In the genomic region with DNA sequence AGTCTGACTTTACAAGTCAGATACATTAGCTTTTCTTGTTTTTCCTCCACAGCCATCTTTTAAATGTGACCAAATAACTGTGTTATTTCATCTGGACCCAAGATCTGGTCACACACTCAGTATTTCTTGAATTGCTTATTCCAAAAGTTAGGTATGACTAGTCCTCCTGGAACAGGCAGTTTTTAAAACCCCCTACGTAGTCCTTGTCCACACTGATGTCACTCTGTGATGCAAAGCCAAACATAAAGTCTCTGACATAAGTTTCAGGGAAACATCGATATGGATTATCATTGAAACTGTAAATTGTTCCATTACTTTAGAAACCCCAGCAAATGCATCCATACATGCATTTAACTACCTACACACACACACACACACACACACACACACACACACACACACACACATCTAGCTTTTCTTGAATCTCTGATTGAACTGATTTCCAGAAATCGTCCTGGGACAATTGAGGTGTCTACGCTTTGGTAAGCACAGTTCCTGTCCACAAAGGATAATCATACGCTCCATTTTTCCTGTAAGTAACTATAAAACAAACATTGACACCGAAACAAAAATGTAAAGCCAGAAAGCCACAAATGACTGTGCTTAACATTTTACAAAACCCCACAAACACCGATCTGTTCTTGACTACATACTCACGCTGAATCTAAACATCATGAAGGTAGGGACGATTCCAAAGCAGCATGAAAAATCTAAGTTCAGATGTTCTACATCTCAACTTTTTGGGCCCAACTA, we compare ENCODE assay signal across 8 mouse cellular contexts. TPM values are rescaled to one million over a fixed set of nuclear protein-coding genes. Genes with fewer than 3 reads are reported as not detected.
A peak's percentile ranks its signal among the peaks of the same experiment; 100 is the strongest.
DNase-seq lines count a peak whose midpoint lies in the region; ATAC-seq and TF ChIP-seq lines count a peak whose summit lies in the region.

No protein-coding gene starts in this region.

- peak overlapping the region; percentile 78 for H3K4me3 ChIP-seq in heart, embryonic 12.5 days
- H3K4me3 ChIP-seq in G1E (ENCODE audit: low read depth, low read length), result peak overlapping the region; percentile 94
- peak overlapping the region; percentile 87 for H3K4me3 ChIP-seq in heart, embryonic 15.5 days
- peak overlapping the region; percentile 91 for H3K4me3 ChIP-seq in midbrain, embryonic 10.5 days

- no peak for TF ChIP-seq CTCF in G1E (IDR thresholded peaks at IDR 0.05; ENCODE audit: low read depth, low read length)

- H3K4me2 ChIP-seq in heart, embryonic 12.5 days, result peak overlapping the region; percentile 74
- H3K4me2 ChIP-seq in heart, embryonic 15.5 days, result peak overlapping the region; percentile 75

- no peaks in the 10 kb centered on the region for H3K36me3 ChIP-seq in heart, embryonic 12.5 days
- peaks cover 2% of the 10 kb centered on the region for H3K36me3 ChIP-seq in G1E (replicated peaks)
- no peaks in the 10 kb centered on the region for H3K36me3 ChIP-seq in heart, embryonic 15.5 days
- no peaks in the 10 kb centered on the region for H3K36me3 ChIP-seq in midbrain, embryonic 10.5 days

- H3K27me3 ChIP-seq in heart, embryonic 12.5 days (replicated peaks), result no peaks in the 10 kb centered on the region
- H3K27me3 ChIP-seq in G1E (ENCODE audit: insufficient read depth, low read length), result peaks cover 8% of the 10 kb centered on the region; the same call in 1 of the 2 replicates
- no peaks in the 10 kb centered on the region for H3K27me3 ChIP-seq in heart, embryonic 15.5 days
- no peaks in the 10 kb centered on the region for H3K27me3 ChIP-seq in midbrain, embryonic 10.5 days (ENCODE audit: low read depth, poor library complexity, severe bottlenecking)

- peak overlapping the region; percentile 71 for H3K9ac ChIP-seq in heart, embryonic 12.5 days
- peak overlapping the region; percentile 87 for H3K9ac ChIP-seq in heart, embryonic 15.5 days

- no peaks in the 10 kb centered on the region for H3K9me3 ChIP-seq in heart, embryonic 12.5 days (replicated peaks)
- H3K9me3 ChIP-seq in G1E (replicated peaks), result no peaks in the 10 kb centered on the region
- H3K9me3 ChIP-seq in heart, embryonic 15.5 days (replicated peaks), result no peaks in the 10 kb centered on the region
- no peaks in the 10 kb centered on the region for H3K9me3 ChIP-seq in midbrain, embryonic 10.5 days (replicated peaks)

- WGBS in heart, embryonic 12.5 days, result 21% methylated on average over 9 of the region's 9 CpGs
- WGBS in heart, embryonic 15.5 days, result 16% methylated on average over 9 of the region's 9 CpGs
- 20% methylated on average over 9 of the region's 9 CpGs for WGBS in midbrain, embryonic 10.5 days

- H3K27ac ChIP-seq in heart, embryonic 12.5 days (ENCODE audit: poor library complexity, severe bottlenecking), result no peak overlapping the region
- H3K27ac ChIP-seq in heart, embryonic 15.5 days, result no peak overlapping the region
- peak overlapping the region; percentile 97 for H3K27ac ChIP-seq in midbrain, embryonic 10.5 days (replicated peaks)

- intact Hi-C loops in heart, postnatal 14 days (cut with DNase I), result loop anchor here (5.0 kb wide), 1 partner anchor 76 kb away; the partner anchor contains the start of gene Tmem177

- DNase-seq in heart, postnatal 14 days, result no peak
- DNase-seq in G1E (ENCODE audit: low spot score), result no peak
- no peak for DNase-seq in midbrain, embryonic 10.5 days (ENCODE audit: low spot score)
- DNase-seq in urinary bladder, postnatal 4 days (ENCODE audit: low spot score in 2 of 2), result no peak
- DNase-seq in urinary bladder, postnatal 10 days (ENCODE audit: low spot score), result no peak
- no peak for DNase-seq in adrenal gland, postnatal 4 days (ENCODE audit: low spot score in 2 of 2)

- no peak for ATAC-seq in heart, embryonic 12.5 days (ENCODE audit: insufficient number of reproducible peaks, low FRiP score)
- ATAC-seq in G1E (ENCODE audit: extremely low read depth, insufficient number of reproducible peaks, low FRiP score, poor library complexity, severe bottlenecking), result no peak
- ATAC-seq in heart, embryonic 15.5 days (replicated peaks; ENCODE audit: insufficient number of reproducible peaks, insufficient read depth, low FRiP score, low read depth), result no peak

- peaks cover 6% of the 10 kb centered on the region for H3K4me1 ChIP-seq in heart, embryonic 12.5 days (replicated peaks)
- peaks cover 25% of the 10 kb centered on the region for H3K4me1 ChIP-seq in G1E (ENCODE audit: insufficient read depth, low read depth, low read length)
- peaks cover 6% of the 10 kb centered on the region for H3K4me1 ChIP-seq in heart, embryonic 15.5 days (replicated peaks)
- peaks cover 20% of the 10 kb centered on the region for H3K4me1 ChIP-seq in midbrain, embryonic 10.5 days

RNA-seq across cellular contexts. Expression of gene Ptpn4, which starts 1.5 kb away (rescaled TPM):
- polyA plus RNA-seq in heart, embryonic 12.5 days (2016; fragmentation: Nextera tagmentation; extraction: Ambion mirVana), result 6.4 and 7.5 TPM in 2 replicates
- 10 to 100 TPM; 32.1 to 32.8 TPM for total RNA-seq in heart, postnatal 14 days (2021)
- 66.3 and 81.3 TPM in 2 replicates for total RNA-seq in G1E (2014; fragmentation: Nextera tagmentation)
- 23.8 and 28.4 TPM in 2 replicates for total RNA-seq in G1E (2017)
- 9.6 and 12.5 TPM in 2 replicates for polyA plus RNA-seq in G1E (2012)
- polyA plus RNA-seq in heart, embryonic 15.5 days (2015; fragmentation: Nextera tagmentation; extraction: Ambion mirVana), result 4.2 and 5.6 TPM in 2 replicates
- 7.3 and 7.9 TPM in 2 replicates for polyA plus RNA-seq in midbrain, embryonic 10.5 days (2016; fragmentation: Nextera tagmentation; extraction: Ambion mirVana)
- total RNA-seq in adrenal gland, postnatal 4 days (2021), result 10 to 100 TPM; 30.2 to 31.7 TPM
